Mouse (Mus musculus) ES-E14 (cell line): Measurements from ENCODE around the gene Prdx6. TPM values are rescaled to one million over a fixed set of nuclear protein-coding genes. Genes with fewer than 3 reads are reported as not detected.

Source experiments
- DNase-seq: peaks from one replicate; pipeline ENCODE4 v3.0.0-alpha.2; 2013; ENCODE audit warnings: low read depth, low spot score
- H3K27ac ChIP-seq: 2 replicates; pipeline ENCODE4 v1.5.1; 2012; ENCODE audit warnings: low read depth, mild to moderate bottlenecking, low read length, moderate library complexity, mixed read lengths; ENCODE audit not compliant: poor library complexity, insufficient read depth, severe bottlenecking
- H3K36me3 ChIP-seq: 2 replicates; pipeline ENCODE4 v1.6.1; 2012; ENCODE audit warnings: mild to moderate bottlenecking, low read length, moderate library complexity, mixed read lengths; ENCODE audit not compliant: control insufficient read depth, poor library complexity, insufficient read depth, severe bottlenecking
- H3K4me1 ChIP-seq, 2 experiments: fragments of 150-350 bp in 1 of 2; sonication (generic) in 1 of 2; 2 replicates each; pipeline ENCODE4 v1.6.1; 2012; ENCODE audit warnings: low read length in 2 of 2, mild to moderate bottlenecking in 1 of 2, mixed read lengths in 1 of 2; ENCODE audit not compliant: control insufficient read depth in 2 of 2, insufficient read depth in 2 of 2, poor library complexity in 1 of 2
- H3K4me3 ChIP-seq, 2 experiments: fragments of 150-350 bp in 1 of 2; sonication (generic) in 1 of 2; 2 replicates each; pipeline ENCODE4 v1.5.1; 2012; ENCODE audit warnings: low read length in 2 of 2, low read depth in 1 of 2, mild to moderate bottlenecking in 1 of 2, mixed read lengths in 1 of 2; ENCODE audit not compliant: insufficient read depth in 1 of 2, poor library complexity in 1 of 2, severe bottlenecking in 1 of 2
- H3K9ac ChIP-seq: 2 replicates; pipeline ENCODE4 v1.6.1; 2012; ENCODE audit warnings: low read depth, mild to moderate bottlenecking, low read length, mixed read lengths; ENCODE audit not compliant: poor library complexity, insufficient read depth, severe bottlenecking
- H3K9me3 ChIP-seq: fragments of 150-350 bp; sonication (generic); 2 replicates; pipeline ENCODE4 v1.6.1; 2012; ENCODE audit warnings: low read depth, mild to moderate bottlenecking, low read length; ENCODE audit not compliant: control insufficient read depth, insufficient read depth
- CHD2 ChIP-seq: IDR thresholded peaks from 2 replicates; pipeline ENCODE4 v1.6.1; 2014; ENCODE audit warnings: mild to moderate bottlenecking, low read depth, low read length, inconsistent platforms
- HCFC1 ChIP-seq: IDR thresholded peaks from 2 replicates; pipeline ENCODE4 v1.6.1; 2012; ENCODE audit warnings: low read length, inconsistent platforms, borderline replicate concordance; ENCODE audit not compliant: insufficient read depth
- MAFK ChIP-seq: IDR thresholded peaks from 2 replicates; pipeline ENCODE4 v1.6.1; 2014; ENCODE audit warnings: mild to moderate bottlenecking, low read depth, low read length, inconsistent platforms; ENCODE audit not compliant: insufficient read depth
- ZC3H11A ChIP-seq: IDR thresholded peaks from 2 replicates; pipeline ENCODE4 v1.6.1; 2012; ENCODE audit warnings: low read depth, mild to moderate bottlenecking, inconsistent platforms, low read length, borderline replicate concordance
- ZNF384 ChIP-seq: IDR thresholded peaks from 2 replicates; pipeline ENCODE4 v1.6.1; 2012; ENCODE audit warnings: low read depth, low read length, inconsistent platforms
- in situ Hi-C, 2 experiments: fragments of 600-800 bp; cut with MboI; formaldehyde crosslinking; loops; one replicate each; pipeline ENCODE4 v1.15.1; 2025; ENCODE audit warnings: low sequenced_read_pairs in 2 of 2, inconsistent platforms in 1 of 2; ENCODE audit not compliant: unreplicated experiment in 2 of 2
- total RNA-seq: library from RNA; depleted of rRNA; stranded (reverse); fragments of 300-350 nt; gene quantifications from 2 replicates; pipeline ENCODE4 v1.2.3, GENCODE M21; 2012

The Prdx6 gene
- total RNA-seq, 1 experiment = 390 TPM

DNA sequence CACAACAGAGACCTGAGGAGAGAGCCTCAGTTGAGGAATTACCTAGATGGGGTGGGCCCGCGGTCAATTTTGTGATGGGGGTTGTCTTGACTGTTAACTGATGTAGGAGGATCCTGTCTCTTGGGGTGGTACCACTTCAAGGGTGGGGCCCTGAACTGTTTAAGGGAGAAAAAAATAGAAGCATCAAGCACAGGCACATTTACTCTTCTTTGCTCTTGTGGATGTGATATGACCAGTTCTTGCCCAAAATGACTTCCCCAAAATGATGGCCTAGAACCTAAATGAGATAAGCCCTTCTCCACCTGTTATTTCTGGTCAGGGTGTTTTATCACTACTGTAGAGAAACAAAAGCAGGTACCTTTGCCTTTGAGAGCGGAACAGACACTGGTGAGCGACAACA is 13.3 kb downstream of the Prdx6 start:
- H3K36me3 ChIP-seq = peaks cover 19% of the 10 kb centered on the region
- no peak for DNase-seq
- no peak for TF ChIP-seq MAFK
- no peak for TF ChIP-seq ZC3H11A
- TF ChIP-seq ZNF384 = no peak
- no peak for TF ChIP-seq CHD2
- no peak for TF ChIP-seq HCFC1
- peak overlapping the region; percentile 67; the same call in 1 of the 2 replicates for H3K27ac ChIP-seq
- no peaks in the 10 kb centered on the region for H3K9me3 ChIP-seq
- H3K4me3 ChIP-seq = no peak overlapping the region
- H3K9ac ChIP-seq = no peak overlapping the region; the same call in 1 of the 2 replicates
- in situ Hi-C loops = no loop called here
- H3K4me1 ChIP-seq = peaks cover 0 to 6% of the 10 kb centered on the region in 2 experiments; a peak in 2 of 4 replicates

DNA sequence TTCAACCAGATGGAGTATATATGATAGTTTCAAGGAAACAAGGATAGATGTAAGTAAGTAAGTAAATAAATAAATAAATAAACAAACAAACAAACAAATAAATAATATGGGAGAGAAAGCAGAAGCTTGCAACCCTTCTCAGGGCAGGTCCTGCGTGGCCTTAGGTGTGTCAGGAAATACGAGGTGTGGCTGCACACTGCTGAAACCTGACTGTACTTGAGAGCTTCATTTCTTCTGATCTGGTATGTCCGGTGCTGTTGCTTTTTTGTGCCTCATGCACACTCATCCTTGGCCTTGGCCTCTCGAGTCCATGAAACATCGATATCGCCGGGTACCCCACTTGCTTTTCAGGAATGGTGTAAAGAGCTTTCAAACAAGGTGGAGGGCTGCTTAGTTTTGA is 13.7 kb downstream of the Prdx6 start:
- TF ChIP-seq ZNF384 = no peak
- TF ChIP-seq CHD2 = no peak
- no peak for TF ChIP-seq HCFC1
- TF ChIP-seq ZC3H11A = no peak
- no peak for TF ChIP-seq MAFK
- peaks cover 0 to 6% of the 10 kb centered on the region in 2 experiments; a peak in 2 of 4 replicates for H3K4me1 ChIP-seq
- H3K4me3 ChIP-seq = no peak overlapping the region
- no peak overlapping the region; the same call in 1 of the 2 replicates for H3K9ac ChIP-seq
- DNase-seq = no peak
- H3K36me3 ChIP-seq = peaks cover 15% of the 10 kb centered on the region
- H3K27ac ChIP-seq = peak overlapping the region; percentile 67; the same call in 1 of the 2 replicates
- H3K9me3 ChIP-seq = no peaks in the 10 kb centered on the region
- in situ Hi-C loops = no loop called here

GRCm38 (mm10) chr1:161233226-161233839 is 17.7 kb downstream of the Prdx6 start:
- TF ChIP-seq ZC3H11A (no peak), ZNF384 (no peak), MAFK (no peak), HCFC1 (no peak)
- Histone ChIP-seq H3K9ac (no peak overlapping the region), H3K4me1 (peaks cover 0 to 6% of the 10 kb centered on the region in 2 experiments; a peak in 1 of 4 replicates), H3K36me3 (no peaks in the 10 kb centered on the region), H3K4me3 (no peak overlapping the region), H3K9me3 (no peaks in the 10 kb centered on the region), H3K27ac (no peak overlapping the region)
- no peak for DNase-seq
- in situ Hi-C loops = no loop called here

DNA sequence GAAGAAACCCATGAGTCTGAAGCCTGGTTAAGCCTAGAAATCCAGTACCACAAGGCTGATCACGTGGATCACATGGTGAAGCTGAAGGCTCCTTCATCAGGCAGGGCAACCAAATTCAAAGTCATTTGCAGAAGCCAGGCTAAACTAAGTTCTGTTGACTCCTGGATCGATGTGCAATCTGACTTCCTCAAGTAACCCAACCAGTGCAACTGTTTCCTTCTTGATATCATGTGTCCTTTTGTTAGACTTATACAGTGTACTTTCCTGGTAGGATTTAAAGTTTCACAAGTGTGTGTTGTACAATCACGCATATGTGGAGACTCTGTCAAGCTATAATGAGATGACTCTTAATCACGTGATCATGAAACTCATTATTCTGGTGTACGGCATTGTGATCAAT is 18.8 kb downstream of the Prdx6 start:
- no peak for TF ChIP-seq ZNF384
- TF ChIP-seq CHD2 = no peak
- TF ChIP-seq HCFC1 = no peak
- no peak for TF ChIP-seq MAFK
- no peak for TF ChIP-seq ZC3H11A
- Histone ChIP-seq H3K27ac (no peak overlapping the region), H3K9me3 (no peaks in the 10 kb centered on the region), H3K4me3 (no peak overlapping the region), H3K36me3 (no peaks in the 10 kb centered on the region), H3K4me1 (no peaks in the 10 kb centered on the region), H3K9ac (no peak overlapping the region)
- no peak for DNase-seq
- in situ Hi-C loops = no loop called here

GRCm38 (mm10) chr1:161224837-161225236 is 26.2 kb downstream of the Prdx6 start:
- Histone ChIP-seq H3K4me1 (0 out of 4 replicates have a peak, but pooled peaks cover 0 to 2% of the 10 kb centered on the region in 2 experiments), H3K36me3 (no peaks in the 10 kb centered on the region), H3K27ac (no peak overlapping the region), H3K9ac (no peak overlapping the region), H3K9me3 (no peaks in the 10 kb centered on the region), H3K4me3 (no peak overlapping the region)
- in situ Hi-C loops = no loop called here
- no peak for TF ChIP-seq ZC3H11A
- TF ChIP-seq HCFC1 = no peak
- no peak for TF ChIP-seq ZNF384
- TF ChIP-seq CHD2 = no peak
- no peak for TF ChIP-seq MAFK
- DNase-seq = no peak
